Mouse (Mus musculus): ENCODE measurements around the gene Fcna. TPM values are rescaled to one million over a fixed set of nuclear protein-coding genes. Genes with fewer than 3 reads are reported as not detected.

The Fcna gene
- polyA plus RNA-seq, 1 experiment from 2014 or later: 3.8 TPM

- 0 out of 2 replicates have a peak overlapping the region, but pooled peaks have one; percentile 13 for H3K27ac ChIP-seq (replicated peaks)
- TF ChIP-seq EP300 (optimal IDR thresholded peaks at IDR 0.05) (no peak), CTCF (IDR thresholded peaks at IDR 0.05; ENCODE audit: low read depth) (no peak)
Measured at GRCm38 (mm10) chr2:25620852-25621228, 7.0 kb downstream of the Fcna start.

DNA sequence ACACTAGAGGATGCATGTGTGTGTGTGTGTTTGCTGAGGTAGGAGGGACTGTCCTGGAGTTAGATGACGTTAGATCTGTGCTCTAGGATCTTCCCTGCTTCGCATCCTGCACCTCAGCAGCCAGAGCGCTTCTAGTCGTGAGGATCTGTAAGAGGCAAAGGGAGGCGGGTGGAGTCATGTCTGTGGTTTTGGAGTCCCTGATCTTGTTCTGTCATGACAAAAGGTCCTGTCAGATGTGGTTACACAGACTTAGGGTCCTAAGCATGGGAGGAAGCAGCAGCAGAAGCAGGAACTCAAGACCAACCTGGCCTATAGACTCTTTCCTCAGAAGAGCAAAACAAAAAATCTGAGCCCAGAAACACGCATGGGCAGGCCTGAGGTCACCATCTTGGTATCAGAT, 7.4 kb downstream of the Fcna start:
- no peak for TF ChIP-seq EP300 (optimal IDR thresholded peaks at IDR 0.05)
- TF ChIP-seq CTCF (IDR thresholded peaks at IDR 0.05; ENCODE audit: low read depth): no peak
- Histone ChIP-seq H3K4me1 (replicated peaks; ENCODE audit: control insufficient read depth, insufficient read depth) (no peaks in the 10 kb centered on the region), H3K27ac (replicated peaks) (no peak overlapping the region), H3K4me3 (ENCODE audit: low read depth, low read length) (no peak overlapping the region), H3K27me3 (ENCODE audit: control insufficient read depth, insufficient read depth, low read length) (no peaks in the 10 kb centered on the region), H3K4me2 (replicated peaks; ENCODE audit: low read depth) (no peak overlapping the region), H3K9ac (ENCODE audit: low read length) (no peak overlapping the region), H3K36me3 (ENCODE audit: control insufficient read depth, insufficient read depth, low read length) (no peaks in the 10 kb centered on the region), H3K9me3 (ENCODE audit: control insufficient read depth, low read length) (no peaks in the 10 kb centered on the region)
- ATAC-seq (ENCODE audit: low FRiP score, low TSS enrichment): no peak
- DNase-seq (ENCODE audit: low spot score): no peak
- WGBS: 74% methylated on average over 6 of the region's 6 CpGs

More at GRCm38 (mm10) chr2:25620852-25621228, 7.0 kb downstream of the Fcna start:
- Histone ChIP-seq H3K4me2 (replicated peaks; ENCODE audit: low read depth) (peak overlapping the region; percentile 86; the same call in 1 of the 2 replicates), H3K9ac (ENCODE audit: low read length) (peak overlapping the region; percentile 65; the same call in 1 of the 2 replicates), H3K4me1 (replicated peaks; ENCODE audit: control insufficient read depth, insufficient read depth) (no peaks in the 10 kb centered on the region), H3K9me3 (ENCODE audit: control insufficient read depth, low read length) (no peaks in the 10 kb centered on the region), H3K27me3 (ENCODE audit: control insufficient read depth, insufficient read depth, low read length) (no peaks in the 10 kb centered on the region), H3K4me3 (ENCODE audit: low read depth, low read length) (no peak overlapping the region), H3K36me3 (ENCODE audit: control insufficient read depth, insufficient read depth, low read length) (no peaks in the 10 kb centered on the region)
- no peak for ATAC-seq (ENCODE audit: low FRiP score, low TSS enrichment)
- no peak for DNase-seq (ENCODE audit: low spot score)
- 70% methylated on average over 4 of the region's 4 CpGs for WGBS

DNA sequence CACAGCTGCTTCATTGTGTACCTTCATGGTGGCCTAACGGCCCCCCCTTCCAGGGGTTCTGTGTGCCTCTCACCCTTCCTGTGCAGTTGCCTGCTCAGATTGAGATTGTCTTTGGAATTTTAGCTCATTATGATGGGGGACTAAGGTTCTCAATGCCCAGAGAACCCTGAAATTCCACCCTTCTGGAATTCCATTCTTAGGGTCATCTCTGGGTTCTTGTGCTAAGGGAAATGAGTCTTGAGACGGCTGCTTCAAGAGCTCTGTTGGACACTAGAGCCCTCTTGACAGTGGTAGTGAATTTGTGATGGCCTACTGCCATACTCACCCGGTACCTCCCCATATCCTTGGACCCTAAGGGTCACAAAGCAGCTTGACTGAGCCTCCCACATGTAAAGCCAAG, 10.3 kb downstream of the Fcna start, which contains the start of gene Ccdc183:
Ccdc183 (minus strand) TSS at position 101 of the 400 bp plus-strand sequence.
- 76% methylated on average over 3 of the region's 3 CpGs for WGBS
- no peak for ATAC-seq (ENCODE audit: low FRiP score, low TSS enrichment)
- DNase-seq (ENCODE audit: low spot score): no peak
- Histone ChIP-seq H3K36me3 (ENCODE audit: control insufficient read depth, insufficient read depth, low read length) (no peaks in the 10 kb centered on the region), H3K4me1 (replicated peaks; ENCODE audit: control insufficient read depth, insufficient read depth) (no peaks in the 10 kb centered on the region), H3K27ac (replicated peaks) (no peak within 1 kb of the TSS), H3K4me2 (replicated peaks; ENCODE audit: low read depth) (no peak within 1 kb of the TSS), H3K9ac (ENCODE audit: low read length) (no peak within 1 kb of the TSS), H3K27me3 (ENCODE audit: control insufficient read depth, insufficient read depth, low read length) (no peaks in the 10 kb centered on the region), H3K4me3 (ENCODE audit: low read depth, low read length) (no peak within 1 kb of the TSS), H3K9me3 (ENCODE audit: control insufficient read depth, low read length) (no peaks in the 10 kb centered on the region)
- TF ChIP-seq CTCF (IDR thresholded peaks at IDR 0.05; ENCODE audit: low read depth) (no peak), EP300 (optimal IDR thresholded peaks at IDR 0.05) (no peak)

- DNase-seq (ENCODE audit: low spot score) (no peak), ATAC-seq (ENCODE audit: low FRiP score, low TSS enrichment) (no peak)
- Histone ChIP-seq H3K27ac (replicated peaks) (no peak overlapping the region), H3K4me2 (replicated peaks; ENCODE audit: low read depth) (peak overlapping the region; percentile 23), H3K4me3 (ENCODE audit: low read depth, low read length) (peak overlapping the region; percentile 17; the same call in 1 of the 2 replicates), H3K27me3 (ENCODE audit: control insufficient read depth, insufficient read depth, low read length) (no peaks in the 10 kb centered on the region), H3K4me1 (replicated peaks; ENCODE audit: control insufficient read depth, insufficient read depth) (no peaks in the 10 kb centered on the region), H3K36me3 (ENCODE audit: control insufficient read depth, insufficient read depth, low read length) (no peaks in the 10 kb centered on the region), H3K9ac (ENCODE audit: low read length) (no peak overlapping the region), H3K9me3 (ENCODE audit: control insufficient read depth, low read length) (no peaks in the 10 kb centered on the region)
- TF ChIP-seq CTCF (IDR thresholded peaks at IDR 0.05; ENCODE audit: low read depth): no peak
- no peak for TF ChIP-seq EP300 (optimal IDR thresholded peaks at IDR 0.05)
- 15% methylated on average over 22 of the region's 22 CpGs for WGBS
Measured at GRCm38 (mm10) chr2:25616398-25616797, 11.4 kb downstream of the Fcna start.

DNA sequence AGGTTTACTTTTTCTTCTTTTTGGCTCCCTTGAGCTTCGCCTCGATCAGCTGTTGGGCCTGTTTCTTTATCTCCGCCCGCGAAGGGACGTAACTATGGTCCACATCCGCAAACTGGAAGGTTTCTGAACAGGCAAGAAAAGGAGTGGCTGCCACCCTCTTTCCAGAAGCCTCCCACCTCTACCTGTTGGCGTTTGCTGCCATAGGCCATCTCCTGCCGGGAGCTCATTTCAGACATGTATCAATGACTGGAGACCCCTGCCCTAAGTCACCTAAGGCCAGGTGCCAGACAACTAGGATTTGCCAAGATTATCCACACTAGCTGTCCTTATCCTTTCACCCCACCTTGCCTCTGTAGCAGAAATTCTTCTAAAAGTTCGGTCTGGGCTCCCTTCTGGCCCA, 19.2 kb downstream of the Fcna start:
- Histone ChIP-seq H3K4me3 (ENCODE audit: low read depth, low read length) (peak overlapping the region; percentile 99), H3K4me1 (replicated peaks; ENCODE audit: control insufficient read depth, insufficient read depth) (peaks cover 9% of the 10 kb centered on the region; the same call in 1 of the 2 replicates), H3K27me3 (ENCODE audit: control insufficient read depth, insufficient read depth, low read length) (no peaks in the 10 kb centered on the region), H3K36me3 (ENCODE audit: control insufficient read depth, insufficient read depth, low read length) (no peaks in the 10 kb centered on the region), H3K9ac (ENCODE audit: low read length) (no peak overlapping the region), H3K9me3 (ENCODE audit: control insufficient read depth, low read length) (no peaks in the 10 kb centered on the region), H3K27ac (replicated peaks) (0 out of 2 replicates have a peak overlapping the region, but pooled peaks have one; percentile 50), H3K4me2 (replicated peaks; ENCODE audit: low read depth) (peak overlapping the region; percentile 50)
- WGBS: 53% methylated on average over 10 of the region's 10 CpGs
- no peak for DNase-seq (ENCODE audit: low spot score)
- ATAC-seq (ENCODE audit: low FRiP score, low TSS enrichment): peak; percentile 31; the same call in 1 of the 2 replicates
- TF ChIP-seq EP300 (optimal IDR thresholded peaks at IDR 0.05) (no peak), CTCF (IDR thresholded peaks at IDR 0.05; ENCODE audit: low read depth) (no peak)

- Histone ChIP-seq H3K9ac (ENCODE audit: low read length) (peak within 1 kb of the TSS; percentile 98), H3K27me3 (ENCODE audit: control insufficient read depth, insufficient read depth, low read length) (no peaks in the 10 kb centered on the region), H3K36me3 (ENCODE audit: control insufficient read depth, insufficient read depth, low read length) (no peaks in the 10 kb centered on the region), H3K4me2 (replicated peaks; ENCODE audit: low read depth) (peak within 1 kb of the TSS; percentile 68), H3K9me3 (ENCODE audit: control insufficient read depth, low read length) (no peaks in the 10 kb centered on the region), H3K27ac (replicated peaks) (peak within 1 kb of the TSS; percentile 96), H3K4me1 (replicated peaks; ENCODE audit: control insufficient read depth, insufficient read depth) (peaks cover 9% of the 10 kb centered on the region; the same call in 1 of the 2 replicates), H3K4me3 (ENCODE audit: low read depth, low read length) (peak within 1 kb of the TSS; percentile 99)
- peak; percentile 87 for DNase-seq (ENCODE audit: low spot score)
- ATAC-seq (ENCODE audit: low FRiP score, low TSS enrichment): peak; percentile 91
- 1% methylated on average over 78 of the region's 80 CpGs for WGBS
- TF ChIP-seq EP300 (optimal IDR thresholded peaks at IDR 0.05): no peak
- TF ChIP-seq CTCF (IDR thresholded peaks at IDR 0.05; ENCODE audit: low read depth): no peak
Measured at GRCm38 (mm10) chr2:25607761-25608622, 19.8 kb downstream of the Fcna start, which contains the start of gene Rabl6. Gene Rabl6, minus strand, starts transcription at chr2:25608521.
